Mouse (Mus musculus) c-Kit-negative CD71-positive TER-119-positive erythroid progenitor cells, embryonic 14.5 days (primary cell): Measurements from ENCODE around the gene Tmem108.

Experiments used
- DNase-seq: peaks from one replicate; pipeline ENCODE4 v3.0.0-alpha.2; 2013; ENCODE audit warnings: low read depth, low spot score

Tmem108 gene

DNA sequence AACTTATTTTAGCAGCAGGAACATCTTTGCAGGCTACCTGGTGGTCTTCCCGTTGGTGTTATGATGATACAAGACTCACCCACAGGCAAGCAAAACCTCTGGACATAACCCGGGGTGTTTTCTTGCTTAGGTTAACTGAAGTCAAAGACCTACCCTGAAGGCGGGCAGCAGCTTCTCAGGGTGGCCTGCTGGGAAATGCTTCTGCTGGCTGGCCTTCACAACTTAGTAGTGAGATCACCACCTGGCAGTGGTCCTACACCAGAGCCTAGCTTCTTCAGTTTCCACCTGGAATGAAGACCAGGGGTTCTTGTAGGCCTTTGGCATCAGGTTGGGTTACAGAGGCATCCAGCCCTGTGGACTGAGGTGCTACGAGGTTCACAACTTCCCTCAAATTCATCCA lies 169.7 kb downstream of the Tmem108 start:
- no peak for DNase-seq

DNA sequence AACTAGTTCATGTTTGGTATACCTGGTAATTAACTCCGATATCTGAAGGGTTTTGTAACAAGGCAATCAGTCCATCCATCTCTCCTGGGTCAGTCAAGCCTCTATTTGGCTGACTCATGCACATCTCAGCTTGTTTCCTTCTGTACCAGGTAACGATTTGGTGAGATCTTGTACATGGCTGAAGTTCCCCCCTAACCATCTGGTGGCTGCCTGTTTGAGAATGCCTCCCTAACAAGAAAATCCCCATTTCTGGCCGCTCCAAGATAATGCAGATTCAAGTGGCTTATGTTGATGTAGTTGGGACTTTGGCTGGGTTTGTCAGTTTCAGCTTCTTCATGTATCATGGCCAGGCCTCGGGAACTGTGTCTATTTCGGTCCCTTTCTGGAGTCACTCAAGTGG lies 170.8 kb downstream of the Tmem108 start:
- no peak for DNase-seq

GRCm38 (mm10) chr9:103584865-103585264 lies 176.8 kb downstream of the Tmem108 start:
- no peak for DNase-seq

- DNase-seq, result no peak
These were observed 179.2 kb downstream of the Tmem108 start for GRCm38 (mm10) chr9:103582249-103582961.

GRCm38 (mm10) chr9:103580621-103581020 lies 181.0 kb downstream of the Tmem108 start:
- no peak for DNase-seq

GRCm38 (mm10) chr9:103580186-103580585 lies 181.5 kb downstream of the Tmem108 start:
- no peak for DNase-seq

- no peak for DNase-seq
These were observed 182.1 kb downstream of the Tmem108 start for GRCm38 (mm10) chr9:103579411-103580026.

- no peak for DNase-seq
These were observed 183.9 kb downstream of the Tmem108 start for GRCm38 (mm10) chr9:103577731-103578130.

DNA sequence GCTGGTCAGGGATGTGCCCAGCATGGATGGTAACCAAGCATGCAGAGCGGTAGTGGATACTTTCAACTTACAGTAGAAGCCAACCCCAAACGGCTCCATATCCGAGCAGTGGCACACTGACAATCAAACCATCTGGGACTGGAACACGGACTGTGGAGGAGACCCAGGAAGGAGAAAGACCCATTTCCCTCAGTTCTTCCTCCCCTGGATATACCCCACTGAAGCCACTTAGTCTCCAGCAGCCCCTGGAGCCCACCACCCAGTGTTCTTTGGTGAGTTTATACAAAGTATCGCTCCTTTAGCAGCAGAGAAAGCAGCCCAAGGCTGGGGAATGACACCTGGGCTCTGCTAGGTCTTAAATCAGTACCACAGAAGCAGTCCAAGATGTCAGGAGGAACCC lies 184.5 kb downstream of the Tmem108 start:
- DNase-seq, result no peak

DNA sequence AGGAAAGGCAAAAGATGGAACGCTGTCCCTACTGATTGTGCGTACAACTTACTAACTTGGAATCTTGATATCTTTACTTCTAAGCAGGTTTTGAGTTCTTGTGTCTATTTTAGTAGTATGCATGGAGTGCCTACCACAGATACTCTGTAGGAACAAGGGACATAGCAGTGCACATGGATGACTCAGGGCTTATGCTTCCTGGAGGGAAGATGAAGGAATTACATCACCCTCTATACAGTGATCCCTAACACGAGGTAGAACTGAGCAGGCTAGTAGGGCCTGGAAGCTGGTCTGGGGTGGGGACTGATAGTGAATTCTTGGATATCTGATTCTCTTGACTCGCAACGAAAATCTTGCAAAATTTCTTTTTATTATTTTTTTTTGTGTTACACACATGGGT lies 185.7 kb downstream of the Tmem108 start:
- no peak for DNase-seq

DNA sequence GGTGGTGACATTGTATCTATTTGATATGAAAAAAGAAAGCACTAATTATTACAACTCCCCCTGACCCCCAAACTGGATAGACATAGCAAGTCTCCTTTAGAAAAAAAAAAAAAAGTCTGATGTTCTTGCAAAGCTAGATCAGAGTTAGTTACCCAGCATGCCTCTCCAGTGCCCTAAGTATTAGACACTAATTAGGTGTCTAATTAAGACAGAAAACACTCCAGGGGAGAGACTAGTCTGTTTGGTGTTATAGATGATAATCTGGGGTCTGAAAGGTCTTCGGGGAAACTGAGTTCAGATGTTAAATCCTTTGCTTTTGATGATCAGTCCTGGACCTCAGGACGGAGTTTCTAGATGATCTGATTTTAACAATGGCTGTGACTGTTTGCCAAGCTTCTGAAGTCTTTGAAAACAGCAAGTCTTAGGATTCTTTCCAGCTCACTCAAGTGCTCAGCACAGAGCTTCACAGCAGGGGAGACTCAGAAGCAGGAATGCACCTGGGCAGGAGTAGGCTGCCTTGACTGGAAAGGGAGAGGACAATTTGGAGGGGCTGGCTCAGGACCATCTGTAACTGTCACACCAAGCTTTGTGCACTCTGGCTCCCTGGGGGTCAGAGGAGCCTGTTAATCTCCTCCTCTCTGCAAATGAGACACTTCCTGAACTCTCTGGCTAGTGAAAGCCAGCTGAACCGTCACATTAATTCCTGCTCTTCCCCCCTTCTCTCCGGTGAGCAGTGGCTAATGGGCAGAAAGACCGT lies 187.5 kb downstream of the Tmem108 start:
- DNase-seq, result no peak

- no peak for DNase-seq
These were observed 191.4 kb downstream of the Tmem108 start for GRCm38 (mm10) chr9:103570158-103570741.

GRCm38 (mm10) chr9:103568983-103569382 lies 192.7 kb downstream of the Tmem108 start:
- DNase-seq, result no peak

GRCm38 (mm10) chr9:103565186-103565585 lies 196.5 kb downstream of the Tmem108 start:
- no peak for DNase-seq

GRCm38 (mm10) chr9:103563864-103564610 lies 197.6 kb downstream of the Tmem108 start:
- DNase-seq, result no peak

DNA sequence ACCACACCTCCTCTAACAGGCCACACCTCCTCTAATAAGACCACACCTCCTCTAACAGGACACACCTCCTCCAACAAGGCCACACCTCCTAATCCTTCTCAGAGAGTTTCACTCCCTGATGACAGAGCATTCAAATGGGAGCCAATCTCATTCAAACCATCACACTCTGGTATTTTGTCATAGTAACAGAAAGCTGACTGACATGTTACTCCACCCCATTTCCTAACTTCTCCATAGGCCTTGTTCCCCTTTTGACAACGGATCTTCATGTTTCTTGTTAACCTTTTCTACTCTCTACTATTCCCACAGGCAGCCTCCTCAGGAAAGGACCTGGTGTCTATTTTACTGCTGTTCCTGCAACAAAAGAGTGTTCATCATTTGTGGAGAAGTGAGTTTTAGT lies 199.6 kb downstream of the Tmem108 start:
- DNase-seq, result no peak

- DNase-seq, result no peak
These were observed 202.9 kb downstream of the Tmem108 start for GRCm38 (mm10) chr9:103558741-103559140.

- no peak for DNase-seq
These were observed 203.4 kb downstream of the Tmem108 start for GRCm38 (mm10) chr9:103558240-103558639.

GRCm38 (mm10) chr9:103557085-103557484 lies 204.6 kb downstream of the Tmem108 start:
- no peak for DNase-seq

- no peak for DNase-seq
These were observed 206.3 kb downstream of the Tmem108 start for GRCm38 (mm10) chr9:103555334-103555733.

DNA sequence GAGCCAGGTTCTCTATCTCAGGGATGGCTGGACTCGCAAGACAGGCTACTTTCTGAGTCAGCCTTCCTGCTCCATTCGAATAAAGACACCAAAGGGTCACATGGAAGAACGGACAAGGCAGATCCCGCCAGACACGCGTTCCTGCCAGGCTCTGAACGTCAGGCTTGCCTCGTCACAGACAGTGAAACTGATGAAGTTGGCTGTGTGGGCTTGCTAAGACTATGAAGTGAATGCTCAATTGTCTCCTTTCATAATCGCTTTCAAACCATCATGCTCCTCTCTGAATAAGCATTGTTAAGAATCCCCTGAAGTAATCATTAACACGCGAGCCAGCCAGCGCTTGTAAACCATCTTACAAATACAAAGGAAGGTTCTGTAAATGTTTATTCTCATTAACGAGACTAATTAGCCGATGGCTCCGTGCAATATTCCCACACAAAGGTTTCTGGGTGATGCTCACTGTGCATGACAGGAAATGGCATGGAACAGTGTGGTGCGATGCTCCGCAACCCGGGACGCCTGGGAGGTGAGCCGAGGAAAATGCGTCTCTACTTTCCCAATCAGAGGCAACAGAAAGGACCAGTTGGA lies 210.9 kb downstream of the Tmem108 start:
- DNase-seq, result no peak
